ENCODE assay signal across 8 mouse cellular contexts in the genomic region with DNA sequence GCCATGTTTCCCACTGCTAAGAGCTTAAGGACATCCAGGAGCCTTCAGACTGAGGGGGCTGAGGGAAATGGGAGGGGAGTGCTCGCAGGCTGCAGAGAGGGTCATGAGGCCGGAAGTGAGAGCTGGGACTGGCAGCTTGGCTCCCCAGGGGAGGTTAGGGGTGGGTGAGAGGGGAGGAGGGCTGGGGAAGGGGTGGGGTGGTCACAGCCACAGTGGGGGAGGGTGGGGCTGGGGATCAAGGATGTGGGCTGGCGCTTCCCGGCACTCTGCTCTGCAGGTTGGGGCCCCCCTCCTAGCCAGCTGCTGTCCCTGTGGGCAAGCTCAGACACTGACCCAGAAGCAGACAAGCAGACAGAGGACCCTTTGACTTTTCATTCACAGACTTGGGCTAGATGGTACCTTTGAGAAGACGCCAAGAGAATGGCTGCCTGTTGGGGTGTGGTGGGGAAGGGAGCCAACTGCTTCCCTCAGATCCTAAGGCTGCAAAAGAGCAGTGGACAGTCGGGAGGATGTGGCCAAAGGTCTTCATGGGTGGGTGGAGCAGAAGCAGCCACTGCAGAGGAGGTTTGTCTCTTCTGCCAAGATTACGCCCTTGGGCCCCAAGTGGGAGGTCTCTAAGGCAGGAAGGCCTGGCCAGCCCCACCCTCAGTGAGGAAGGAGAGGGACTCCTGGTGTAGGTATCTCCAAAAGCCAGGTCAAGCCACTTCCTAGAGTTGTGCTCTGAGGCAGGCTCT. TPM values are rescaled to one million over a fixed set of nuclear protein-coding genes. Genes with fewer than 3 reads are reported as not detected.
DNase-seq lines count a peak whose midpoint lies in the region; ATAC-seq and TF ChIP-seq lines count a peak whose summit lies in the region.

No protein-coding gene starts in this region.

- TF ChIP-seq CTCF in cerebellum, adult 2 months (IDR thresholded peaks at IDR 0.05; ENCODE audit: borderline replicate concordance, insufficient read depth, low read depth, low read length) = no peak

- peak; percentile 24; the same call in 1 of the 2 replicates for ATAC-seq in lung, embryonic 15.5 days (ENCODE audit: borderline replicate concordance, extremely low read depth, low FRiP score, low TSS enrichment)

- H3K4me1 ChIP-seq in cerebellum, adult 2 months (ENCODE audit: control insufficient read depth, insufficient read depth, low read length) = peaks cover 31% of the 10 kb centered on the region
- H3K4me1 ChIP-seq in lung, embryonic 15.5 days = peaks cover 59% of the 10 kb centered on the region

- WGBS in cerebellum, adult 2 months = 34% methylated on average over 7 of the region's 7 CpGs
- 14% methylated on average over 7 of the region's 7 CpGs for WGBS in lung, embryonic 15.5 days

- peak overlapping the region; percentile 24; the same call in 1 of the 2 replicates for H3K4me2 ChIP-seq in lung, embryonic 15.5 days

- H3K27me3 ChIP-seq in cerebellum, adult 2 months (ENCODE audit: control insufficient read depth, insufficient read depth, low read length) = no peaks in the 10 kb centered on the region
- no peaks in the 10 kb centered on the region for H3K27me3 ChIP-seq in lung, embryonic 15.5 days

- peaks cover 43% of the 10 kb centered on the region for H3K36me3 ChIP-seq in lung, embryonic 15.5 days

- TF ChIP-seq POLR2A in cerebellum, adult 2 months (IDR thresholded peaks at IDR 0.05; ENCODE audit: borderline replicate concordance, insufficient read depth, low read length) = no peak

- H3K27ac ChIP-seq in cerebellum, adult 2 months (ENCODE audit: insufficient read depth, low read length) = 0 out of 2 replicates have a peak overlapping the region, but pooled peaks have one; percentile 33
- peak overlapping the region; percentile 95 for H3K27ac ChIP-seq in lung, embryonic 15.5 days

- H3K4me3 ChIP-seq in cerebellum, adult 2 months (replicated peaks; ENCODE audit: insufficient read depth, low read depth, low read length) = no peak overlapping the region
- no peak overlapping the region for H3K4me3 ChIP-seq in lung, embryonic 15.5 days

- H3K9ac ChIP-seq in lung, embryonic 15.5 days = no peak overlapping the region

- no peak for DNase-seq in cerebellum, adult 2 months
- no peak for DNase-seq in cerebellum, postnatal 36 days
- DNase-seq in adipocyte (ENCODE audit: low spot score) = peak; percentile 73
- peak; percentile 99 for DNase-seq in heart, adult 11 months
- DNase-seq in kidney, adult 11 months = peak; percentile 95
- DNase-seq in spleen, postnatal 14 days (ENCODE audit: low spot score in 2 of 2) = peak; percentile 29 to 35
- DNase-seq in cerebellum, adult 8-10 months = no peak

- H3K9me3 ChIP-seq in lung, embryonic 15.5 days = no peaks in the 10 kb centered on the region

RNA-seq across cellular contexts. Expression of a gene that starts 46.5 kb away (rescaled TPM):
- 30.8 and 34.3 TPM in 2 replicates for polyA plus RNA-seq in cerebellum, adult 2 months (2012; rRNA removed)
- polyA plus RNA-seq in lung, embryonic 15.5 days (2015; fragmentation: Nextera tagmentation; extraction: Ambion mirVana) = 8.5 and 10.5 TPM in 2 replicates

Comparison
In these comparisons a context has a peak if more than half of its experiments do, and no peak if none do; other contexts are left out.
1. DNase-seq: peak in adipocyte (single experiment), heart, adult 11 months (single experiment), kidney, adult 11 months (single experiment) and spleen, postnatal 14 days (2 of 2); none in cerebellum, adult 2 months (0 of 2), cerebellum, postnatal 36 days (0 of 2) and cerebellum, adult 8-10 months (single experiment).